Mouse (Mus musculus) kidney, postnatal 4 days (tissue): ENCODE results near the gene Sec11a.
"Not testable (repeated sequence)": the region's sequence is repeated elsewhere in the genome, so short reads cannot be mapped to it uniquely, and the experiment has no call there.

ENCODE experiments used
- DNase-seq, 2 experiments: peaks; one replicate each; pipeline ENCODE4 v3.0.0; 2021; ENCODE audit warnings: mixed read lengths in 2 of 2

Gene Sec11a

GRCm38 (mm10) chr7:80956891-80957290, 9.3 kb upstream of the Sec11a start:
- DNase-seq = no peak

DNA sequence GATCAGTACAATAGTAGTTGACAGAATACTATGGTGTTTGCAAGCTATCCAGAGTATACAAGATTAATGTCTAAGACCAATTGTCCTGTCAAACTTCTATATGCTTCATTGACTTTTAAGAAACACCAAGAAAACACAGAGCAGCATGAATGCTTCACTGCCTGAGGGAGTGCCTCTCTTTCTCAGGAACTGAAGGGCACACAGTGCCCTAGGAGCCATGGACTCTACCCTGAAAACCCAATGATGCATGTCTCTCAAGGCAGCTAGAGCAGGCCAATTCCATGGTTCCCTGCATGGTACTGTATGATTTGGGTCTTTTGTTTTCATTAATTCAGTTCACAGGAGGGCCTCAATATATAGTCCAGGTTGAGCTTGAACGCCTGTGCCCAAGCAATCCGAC, 6.7 kb upstream of the Sec11a start:
- DNase-seq = peak in 1 of 2 experiments; percentile 9

DNA sequence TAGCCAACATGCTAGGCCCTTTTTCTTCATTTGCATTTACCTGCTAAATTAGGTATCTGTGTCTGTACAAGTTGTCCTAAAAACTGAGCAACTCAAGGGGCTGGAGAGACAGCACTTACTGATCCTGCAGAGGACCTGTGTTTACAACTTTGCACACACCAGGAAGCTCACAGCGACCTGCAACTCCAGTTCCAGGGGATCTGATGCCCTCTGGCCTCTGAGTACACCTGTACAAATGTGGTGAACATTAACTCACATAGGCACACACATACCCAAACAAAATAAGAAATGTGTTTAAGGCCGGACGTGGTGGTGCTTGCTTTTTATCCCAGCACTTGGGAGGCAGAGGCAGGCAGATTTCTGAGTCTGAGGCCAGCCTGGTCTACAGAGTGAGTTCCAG, 4.6 kb upstream of the Sec11a start:
- DNase-seq = no peak

DNA sequence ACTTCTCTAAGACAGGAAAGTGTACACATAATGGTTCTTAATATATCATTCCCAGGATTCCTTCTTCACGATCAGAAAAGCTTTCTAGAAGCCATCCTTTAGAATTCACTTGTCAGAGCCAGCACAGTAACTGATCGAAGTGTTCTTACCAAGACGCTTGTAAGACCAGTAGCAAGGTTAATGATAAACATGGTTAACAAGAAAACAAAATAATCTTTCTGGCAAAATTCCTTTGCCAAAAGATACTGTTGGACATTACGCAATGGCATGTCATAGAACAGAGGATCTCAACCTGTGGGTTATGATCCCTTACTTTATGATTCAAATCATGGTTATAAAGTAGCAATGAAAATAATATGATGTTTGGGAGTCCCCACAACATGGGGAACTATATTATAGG, 3.9 kb upstream of the Sec11a start:
- DNase-seq = no peak

- no peak for DNase-seq
Measured at GRCm38 (mm10) chr7:80939808-80940207, 7.8 kb downstream of the Sec11a start.

GRCm38 (mm10) chr7:80937304-80937666, 10.3 kb downstream of the Sec11a start:
- DNase-seq = not testable (repeated sequence)

- DNase-seq = not testable (repeated sequence)
Measured at GRCm38 (mm10) chr7:80936617-80937303, 10.8 kb downstream of the Sec11a start.

GRCm38 (mm10) chr7:80935834-80936233, 11.7 kb downstream of the Sec11a start:
- no peak for DNase-seq

- no peak for DNase-seq
Measured at GRCm38 (mm10) chr7:80932777-80933176, 14.8 kb downstream of the Sec11a start.

GRCm38 (mm10) chr7:80931618-80932207, 15.9 kb downstream of the Sec11a start:
- no peak for DNase-seq

GRCm38 (mm10) chr7:80923165-80923564, 24.4 kb downstream of the Sec11a start:
- DNase-seq = no peak

- DNase-seq = no peak
Measured at GRCm38 (mm10) chr7:80919647-80920008, 28.0 kb downstream of the Sec11a start.

- no peak for DNase-seq
Measured at GRCm38 (mm10) chr7:80918982-80919646, 28.5 kb downstream of the Sec11a start.

DNA sequence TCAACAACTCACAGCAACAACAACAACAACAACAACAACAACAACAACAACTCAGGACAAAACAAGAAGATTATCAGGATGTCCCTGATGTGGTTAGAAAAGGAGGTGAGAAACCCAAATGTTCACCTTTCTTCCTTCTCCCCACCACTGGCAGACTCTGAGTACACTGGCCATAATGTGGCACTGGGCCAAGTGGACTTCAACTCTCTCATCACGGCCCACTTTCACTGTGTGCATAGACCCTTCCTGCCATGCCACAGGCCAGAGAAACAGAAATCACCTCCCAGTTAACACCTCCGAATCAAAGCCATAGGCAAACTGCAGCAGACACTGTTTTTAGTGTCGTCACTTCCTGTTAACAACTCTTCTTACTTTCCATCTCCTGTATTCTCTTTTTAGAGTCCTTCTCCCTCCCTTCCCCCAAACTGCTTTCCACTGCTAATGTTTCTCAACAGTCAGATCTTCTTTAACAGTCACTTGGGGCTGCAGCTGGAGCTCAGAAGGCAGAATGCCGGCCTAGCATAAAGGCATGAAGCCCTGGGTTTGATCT, 29.6 kb downstream of the Sec11a start:
- peak in 1 of 2 experiments; percentile 46 for DNase-seq

DNA sequence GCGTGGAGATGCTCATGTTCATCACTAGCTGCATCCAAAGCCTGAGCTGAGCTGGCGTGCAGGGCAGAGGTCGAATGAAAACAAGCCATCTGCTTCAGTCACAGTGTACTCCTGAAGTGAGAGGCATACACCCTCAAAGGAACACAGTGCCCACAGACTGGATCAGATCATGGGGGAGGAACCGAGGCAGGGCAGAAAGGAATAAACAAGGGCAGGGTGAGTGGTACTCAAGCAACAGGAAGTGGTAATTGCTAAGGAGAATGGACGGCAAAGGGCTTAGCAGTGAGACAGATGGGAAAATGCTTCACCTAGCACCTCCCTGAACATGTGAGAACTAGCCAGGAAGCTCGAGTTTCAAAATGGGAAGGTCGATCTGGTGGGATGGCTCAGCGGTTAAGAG, 35.1 kb downstream of the Sec11a start:
- DNase-seq = no peak

GRCm38 (mm10) chr7:80911053-80911452, 36.5 kb downstream of the Sec11a start:
- peak in 1 of 2 experiments; percentile 18 for DNase-seq

GRCm38 (mm10) chr7:80904921-80905515, 42.6 kb downstream of the Sec11a start, which contains the start of gene Nmb:
Nmb (minus strand) TSS chr7:80905076.
- peak; percentile 85 to 89 for DNase-seq

GRCm38 (mm10) chr7:80903625-80904422, 43.8 kb downstream of the Sec11a start:
- no peak for DNase-seq

GRCm38 (mm10) chr7:80901541-80902274, 45.9 kb downstream of the Sec11a start:
- peak; percentile 40 to 58 for DNase-seq

DNA sequence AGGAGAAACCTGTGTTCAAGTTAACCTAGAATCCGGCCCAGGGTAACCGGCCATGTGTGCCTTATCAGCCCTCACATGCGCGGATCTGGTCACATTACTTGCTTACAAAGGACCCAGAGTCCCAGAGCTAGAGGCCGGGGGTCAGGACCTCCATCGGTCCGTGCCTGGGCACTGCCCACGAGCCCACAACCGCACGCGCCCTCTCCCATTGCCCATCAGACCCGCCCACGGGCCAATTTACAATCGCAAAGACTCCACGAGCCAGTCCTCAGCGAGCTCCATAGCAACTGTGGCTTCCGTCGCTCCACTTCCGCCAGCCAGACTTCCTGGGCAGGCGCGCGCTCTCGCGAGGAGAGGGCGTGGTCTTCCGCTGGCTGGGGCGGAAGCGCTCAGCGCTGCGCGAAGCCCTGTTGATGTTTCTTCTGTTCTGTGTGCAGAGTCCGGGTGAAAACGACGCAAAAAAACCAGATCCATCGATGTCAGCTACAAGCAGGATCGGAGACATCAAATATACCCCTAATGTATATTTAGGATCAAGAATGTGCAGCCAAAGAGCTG, 46.6 kb downstream of the Sec11a start, which contains the start of gene Wdr73:
Gene Wdr73, minus strand, starts transcription at position 326 of the 558 bp plus-strand sequence.
- DNase-seq = peak; percentile 93 to 96

GRCm38 (mm10) chr7:80897721-80898120, 49.9 kb downstream of the Sec11a start:
- DNase-seq = no peak
